Mouse (Mus musculus) testis, postnatal 10 days (tissue): ENCODE measurements around the gene Msantd1.
"Not testable (repeated sequence)": the region's sequence is repeated elsewhere in the genome, so short reads cannot be mapped to it uniquely, and the experiment has no call there.

Source experiments
- DNase-seq: peaks from one replicate; pipeline ENCODE4 v3.0.0; 2021; ENCODE audit warnings: low spot score

Msantd1 gene

GRCm38 (mm10) chr5:34907910-34908725, at the start of gene Msantd1:
Gene Msantd1 (plus strand): TSS chr5:34908012.
- no peak for DNase-seq

GRCm38 (mm10) chr5:34865367-34865766, 42.4 kb upstream of the Msantd1 start:
- DNase-seq: no peak

- DNase-seq: not testable (repeated sequence)
These were observed 27.5 kb upstream of the Msantd1 start for GRCm38 (mm10) chr5:34880307-34880706.

GRCm38 (mm10) chr5:34881023-34881422, 26.8 kb upstream of the Msantd1 start:
- no peak for DNase-seq

DNA sequence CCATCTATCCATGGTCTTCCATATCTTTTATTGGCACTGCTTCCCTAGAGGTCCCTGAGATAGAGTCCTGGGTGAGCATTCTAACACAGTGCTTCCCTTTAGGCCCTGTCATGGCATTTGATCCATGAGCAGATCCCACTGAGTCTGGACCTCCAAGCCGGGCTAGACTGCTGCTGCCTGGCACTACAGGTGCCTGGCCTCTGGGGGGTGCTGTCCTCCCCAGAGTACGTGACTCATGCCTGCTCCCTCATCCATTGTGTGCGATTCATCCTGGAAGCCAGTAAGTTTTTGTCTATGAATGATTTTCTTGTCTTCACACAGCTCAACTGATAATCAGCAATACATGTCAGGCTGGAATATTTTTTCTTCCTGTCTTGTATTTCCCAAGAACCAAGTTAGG, 22.6 kb upstream of the Msantd1 start:
- no peak for DNase-seq

DNA sequence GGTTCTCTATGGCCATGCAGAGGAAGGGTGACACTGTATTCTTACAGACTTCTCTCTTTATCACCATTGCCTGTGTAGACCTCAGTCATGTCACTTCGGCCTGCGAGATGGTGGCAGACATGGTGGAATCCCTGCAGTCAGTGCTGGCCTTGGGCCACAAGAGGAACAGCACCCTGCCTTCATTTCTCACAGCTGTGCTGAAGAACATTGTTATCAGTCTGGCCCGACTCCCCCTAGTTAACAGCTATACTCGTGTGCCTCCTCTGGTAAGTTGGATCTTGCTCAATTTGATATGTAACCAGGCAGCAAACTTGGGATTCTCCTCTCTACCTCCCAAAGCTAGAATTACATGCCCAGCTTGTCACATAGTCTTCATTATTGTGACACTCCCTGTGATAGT, 18.6 kb upstream of the Msantd1 start:
- DNase-seq: no peak

- no peak for DNase-seq
These were observed 10.9 kb upstream of the Msantd1 start for GRCm38 (mm10) chr5:34896697-34897453.

GRCm38 (mm10) chr5:34899787-34900469, 7.9 kb upstream of the Msantd1 start:
- DNase-seq: no peak

- DNase-seq: no peak
These were observed 5.4 kb upstream of the Msantd1 start for GRCm38 (mm10) chr5:34902371-34902770.

- DNase-seq: peak; percentile 66
These were observed 4.9 kb upstream of the Msantd1 start for GRCm38 (mm10) chr5:34902811-34903385.

DNA sequence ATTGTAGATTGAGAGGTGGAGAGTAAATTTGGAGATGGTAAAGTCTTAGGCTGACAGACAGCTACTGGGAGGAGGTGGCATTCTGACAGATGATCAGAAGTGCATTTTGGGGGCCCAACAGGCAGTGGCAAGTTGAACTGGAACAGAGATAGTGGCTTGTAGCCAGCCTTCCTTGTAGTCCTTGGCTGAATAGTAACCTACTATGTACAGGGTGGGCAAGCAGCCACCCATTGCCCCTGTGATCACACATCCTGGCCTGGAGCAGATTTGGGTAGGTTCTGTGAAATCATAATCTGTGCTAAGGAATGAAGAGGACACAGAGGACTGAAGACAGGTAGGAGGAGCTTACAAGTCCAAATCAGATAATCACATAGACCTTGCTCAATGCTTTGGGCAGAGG, 3.4 kb upstream of the Msantd1 start:
- no peak for DNase-seq

GRCm38 (mm10) chr5:34907230-34907629, 582 bp upstream of the Msantd1 start:
- no peak for DNase-seq

DNA sequence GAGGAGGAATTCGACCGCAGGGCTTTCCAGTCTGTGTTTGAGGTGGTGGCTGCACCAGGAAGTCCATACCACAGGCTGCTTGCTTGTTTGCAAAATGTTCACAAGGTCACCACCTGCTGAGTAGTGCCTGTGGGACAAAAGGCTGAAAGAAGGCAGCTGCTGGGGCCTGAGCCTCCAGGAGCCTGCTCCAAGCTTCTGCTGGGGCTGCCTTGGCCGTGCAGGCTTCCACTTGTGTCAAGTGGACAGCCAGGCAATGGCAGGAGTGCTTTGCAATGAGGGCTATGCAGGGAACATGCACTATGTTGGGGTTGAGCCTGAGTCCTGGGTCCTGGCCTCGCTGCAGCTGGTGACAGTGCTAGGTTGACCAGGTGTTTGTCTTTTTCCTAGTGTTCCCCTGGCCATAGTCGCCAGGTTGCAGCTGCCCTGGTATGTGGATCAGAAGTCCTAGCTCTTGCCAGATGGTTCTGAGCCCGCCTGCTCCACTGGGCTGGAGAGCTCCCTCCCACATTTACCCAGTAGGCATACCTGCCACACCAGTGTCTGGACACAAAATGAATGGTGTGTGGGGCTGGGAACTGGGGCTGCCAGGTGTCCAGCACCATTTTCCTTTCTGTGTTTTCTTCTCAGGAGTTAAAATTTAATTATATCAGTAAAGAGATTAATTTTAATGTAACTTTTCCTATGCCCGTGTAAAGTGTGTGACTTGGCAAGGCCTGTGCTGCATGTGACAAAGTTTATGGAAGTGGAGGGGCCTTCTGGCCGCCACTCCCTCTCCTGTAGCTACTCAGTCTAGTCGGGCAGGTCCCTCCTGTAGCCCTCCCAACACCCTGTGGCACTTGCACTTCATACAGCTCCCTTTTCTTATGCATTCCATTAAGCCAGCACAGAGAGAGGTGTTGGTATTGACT, 1.2 kb downstream of the Msantd1 start:
- DNase-seq: no peak

- DNase-seq: no peak
These were observed 2.1 kb downstream of the Msantd1 start for GRCm38 (mm10) chr5:34909634-34910503.

GRCm38 (mm10) chr5:34910504-34910815, 2.6 kb downstream of the Msantd1 start:
- DNase-seq: no peak

DNA sequence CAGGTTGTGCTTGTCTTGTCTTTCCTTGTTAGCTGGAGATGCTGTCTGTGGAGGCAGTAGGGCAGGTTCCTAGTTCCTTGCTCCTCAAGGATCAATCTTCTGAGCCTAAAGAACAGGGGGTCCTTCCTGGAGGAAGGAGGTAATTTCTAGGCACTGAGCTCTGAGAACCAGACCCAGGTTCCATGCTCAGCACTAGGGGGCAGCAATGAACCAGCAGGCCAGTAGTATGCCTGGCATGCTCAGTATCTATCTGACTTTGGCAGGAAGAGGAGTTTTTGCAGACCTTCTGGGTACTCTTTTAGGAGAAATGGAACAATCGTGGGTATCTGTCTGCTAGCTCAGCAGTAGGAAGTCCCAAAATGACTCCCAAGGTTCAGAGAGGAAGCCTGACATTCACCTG, 8.0 kb downstream of the Msantd1 start:
- peak; percentile 87 for DNase-seq

- no peak for DNase-seq
These were observed 9.4 kb downstream of the Msantd1 start for GRCm38 (mm10) chr5:34917234-34917655.

DNA sequence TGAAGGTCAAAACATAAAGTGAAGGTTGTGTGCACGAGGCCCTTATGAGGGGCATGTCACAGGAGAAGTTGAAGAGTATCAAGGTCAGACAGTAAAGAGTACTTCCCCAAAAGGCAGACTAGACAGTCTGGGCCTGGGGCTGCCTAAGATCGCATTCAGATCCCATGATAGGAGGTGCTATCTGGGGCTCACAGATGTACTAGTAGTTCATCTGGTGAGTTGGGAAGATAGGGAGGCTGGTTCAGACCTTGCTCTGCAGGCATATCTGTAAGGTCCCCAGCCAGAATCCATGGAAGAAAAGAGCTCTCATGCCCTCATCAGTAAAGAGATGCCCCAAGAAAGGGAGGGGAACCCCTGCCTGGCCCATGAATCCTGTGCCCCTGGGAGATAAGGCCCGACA, 11.0 kb downstream of the Msantd1 start:
- no peak for DNase-seq

- DNase-seq: no peak
These were observed 14.7 kb downstream of the Msantd1 start for GRCm38 (mm10) chr5:34922531-34922930.

GRCm38 (mm10) chr5:34923920-34924319, 16.1 kb downstream of the Msantd1 start:
- no peak for DNase-seq
